Mouse (Mus musculus) bone marrow, adult 2 months (tissue): ENCODE results near the gene Tlcd1.

Source experiments
- CTCF ChIP-seq: fragments of 200-500 bp; IDR thresholded peaks from 2 replicates; pipeline ENCODE4 v1.5.1; 2011; ENCODE audit warnings: low read length, control low read depth; ENCODE audit not compliant: control insufficient read depth, insufficient read depth
- POLR2A ChIP-seq: fragments of 200-500 bp; IDR thresholded peaks from 2 replicates; pipeline ENCODE4 v1.6.1; 2011; ENCODE audit warnings: low read depth, mild to moderate bottlenecking, control low read depth, low read length, borderline replicate concordance; ENCODE audit not compliant: control insufficient read depth

- TF ChIP-seq CTCF = no peak
- TF ChIP-seq POLR2A = no peak
Measured at GRCm38 (mm10) chr11:78137584-78137983, 38.9 kb upstream of the Tlcd1 start.
